8 mouse cellular contexts compared by ENCODE assay signal in the genomic region with DNA sequence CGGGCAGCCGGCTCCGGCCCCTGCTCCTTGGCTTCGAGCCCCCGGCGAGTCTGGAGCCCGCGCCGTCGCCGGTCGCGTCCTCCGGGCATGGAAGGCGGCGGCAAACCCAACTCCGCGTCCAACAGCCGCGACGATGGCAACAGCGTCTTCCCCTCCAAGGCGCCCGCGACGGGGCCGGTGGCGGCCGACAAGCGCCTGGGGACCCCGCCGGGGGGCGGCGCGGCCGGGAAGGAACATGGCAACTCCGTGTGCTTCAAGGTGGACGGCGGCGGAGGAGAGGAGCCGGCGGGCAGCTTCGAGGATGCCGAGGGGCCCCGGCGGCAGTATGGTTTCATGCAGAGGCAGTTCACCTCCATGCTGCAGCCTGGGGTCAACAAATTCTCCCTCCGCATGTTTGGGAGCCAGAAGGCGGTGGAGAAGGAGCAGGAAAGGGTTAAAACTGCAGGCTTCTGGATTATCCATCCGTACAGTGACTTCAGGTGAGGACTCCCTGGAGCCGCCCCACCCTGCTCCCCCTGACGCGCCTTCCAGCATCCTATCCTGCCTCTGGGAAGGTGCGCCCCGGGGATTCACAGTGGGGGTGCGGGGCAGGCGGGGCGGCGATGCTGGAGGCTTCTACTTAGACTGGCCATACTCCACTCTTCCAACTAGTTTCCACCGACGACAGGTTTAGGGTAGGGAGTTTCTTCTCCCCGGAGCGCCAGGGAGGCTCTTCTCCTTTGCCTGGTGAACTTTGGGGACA. TPM values are rescaled to one million over a fixed set of nuclear protein-coding genes. Genes with fewer than 3 reads are reported as not detected.
DNase-seq lines count a peak whose midpoint lies in the region; ATAC-seq and TF ChIP-seq lines count a peak whose summit lies in the region.

No protein-coding gene starts in this region.

- 2% methylated on average over 61 of the region's 62 CpGs for WGBS in kidney, adult 2 months
- WGBS in embryonic facial prominence, embryonic 13.5 days = under 1% methylated on average over 62 of the region's 62 CpGs
- WGBS in hindbrain, embryonic 16.5 days = under 1% methylated on average over 46 of the region's 62 CpGs
- under 1% methylated on average over 60 of the region's 62 CpGs for WGBS in midbrain, embryonic 13.5 days

- TF ChIP-seq CTCF in kidney, adult 2 months (conservative IDR thresholded peaks at IDR 0.05; ENCODE audit: insufficient read depth, insufficient read length, low read depth, low read length) = no peak

- peak overlapping the region; percentile 19; the same call in 1 of the 2 replicates for H3K4me3 ChIP-seq in kidney, adult 2 months (ENCODE audit: insufficient read depth, low read depth, low read length)
- peak overlapping the region; percentile 62 for H3K4me3 ChIP-seq in embryonic facial prominence, embryonic 13.5 days
- peak overlapping the region; percentile 87 for H3K4me3 ChIP-seq in hindbrain, embryonic 16.5 days (ENCODE audit: low read length)
- H3K4me3 ChIP-seq in midbrain, embryonic 13.5 days (replicated peaks) = peak overlapping the region; percentile 76

- H3K27ac ChIP-seq in kidney, adult 2 months (ENCODE audit: insufficient read depth, low read depth, low read length) = no peak overlapping the region
- H3K27ac ChIP-seq in embryonic facial prominence, embryonic 13.5 days = no peak overlapping the region
- peak overlapping the region; percentile 73 for H3K27ac ChIP-seq in hindbrain, embryonic 16.5 days (ENCODE audit: low read depth, low read length)
- 0 out of 2 replicates have a peak overlapping the region, but pooled peaks have one; percentile 30 for H3K27ac ChIP-seq in midbrain, embryonic 13.5 days

- DNase-seq in kidney, adult 2 months = no peak
- DNase-seq in kidney, adult 9 months = no peak
- DNase-seq in ZHBTc4 (ENCODE audit: low read depth, low spot score) = peak; percentile 49
- DNase-seq in thymus, postnatal 14 days = peak; percentile 18
- DNase-seq in urinary bladder, postnatal 25 days (ENCODE audit: low spot score) = no peak

- H3K4me1 ChIP-seq in kidney, adult 2 months (ENCODE audit: control insufficient read depth, insufficient read depth, low read length) = 0 out of 2 replicates have a peak, but pooled peaks cover 3% of the 10 kb centered on the region
- peaks cover 15% of the 10 kb centered on the region for H3K4me1 ChIP-seq in embryonic facial prominence, embryonic 13.5 days
- H3K4me1 ChIP-seq in hindbrain, embryonic 16.5 days (ENCODE audit: control insufficient read depth, insufficient read depth, low read depth, low read length) = peaks cover 9% of the 10 kb centered on the region
- peaks cover 15% of the 10 kb centered on the region for H3K4me1 ChIP-seq in midbrain, embryonic 13.5 days (replicated peaks)

- H3K9ac ChIP-seq in embryonic facial prominence, embryonic 13.5 days = peak overlapping the region; percentile 67
- H3K9ac ChIP-seq in hindbrain, embryonic 16.5 days (ENCODE audit: low read depth, low read length) = peak overlapping the region; percentile 85
- peak overlapping the region; percentile 73 for H3K9ac ChIP-seq in midbrain, embryonic 13.5 days (replicated peaks)

- ATAC-seq in embryonic facial prominence, embryonic 13.5 days (ENCODE audit: insufficient number of reproducible peaks, insufficient read depth, low FRiP score, low TSS enrichment, low read depth) = peak; percentile 54
- peak; percentile 81 for ATAC-seq in hindbrain, embryonic 16.5 days
- peak; percentile 89 for ATAC-seq in midbrain, embryonic 13.5 days

- peak overlapping the region; percentile 98 for H3K4me2 ChIP-seq in embryonic facial prominence, embryonic 13.5 days
- peak overlapping the region; percentile 79 for H3K4me2 ChIP-seq in hindbrain, embryonic 16.5 days (ENCODE audit: low read length)
- H3K4me2 ChIP-seq in midbrain, embryonic 13.5 days (replicated peaks) = peak overlapping the region; percentile 92

- H3K9me3 ChIP-seq in embryonic facial prominence, embryonic 13.5 days = no peaks in the 10 kb centered on the region
- H3K9me3 ChIP-seq in hindbrain, embryonic 16.5 days (ENCODE audit: control insufficient read depth, low read length) = no peaks in the 10 kb centered on the region
- no peaks in the 10 kb centered on the region for H3K9me3 ChIP-seq in midbrain, embryonic 13.5 days

- no peaks in the 10 kb centered on the region for H3K36me3 ChIP-seq in kidney, adult 2 months (ENCODE audit: control insufficient read depth, insufficient read depth, low read length)
- H3K36me3 ChIP-seq in embryonic facial prominence, embryonic 13.5 days = no peaks in the 10 kb centered on the region
- H3K36me3 ChIP-seq in hindbrain, embryonic 16.5 days (ENCODE audit: control insufficient read depth, insufficient read depth, low read length) = no peaks in the 10 kb centered on the region
- no peaks in the 10 kb centered on the region for H3K36me3 ChIP-seq in midbrain, embryonic 13.5 days

- no peak for TF ChIP-seq POLR2A in kidney, adult 2 months (IDR thresholded peaks at IDR 0.05; ENCODE audit: low read depth, low read length)

- H3K27me3 ChIP-seq in kidney, adult 2 months (replicated peaks; ENCODE audit: control insufficient read depth, insufficient read depth, low read length) = peaks cover 6% of the 10 kb centered on the region; the same call in 1 of the 2 replicates
- peaks cover 30% of the 10 kb centered on the region for H3K27me3 ChIP-seq in embryonic facial prominence, embryonic 13.5 days
- no peaks in the 10 kb centered on the region; the same call in 1 of the 2 replicates for H3K27me3 ChIP-seq in hindbrain, embryonic 16.5 days (replicated peaks; ENCODE audit: control insufficient read depth, insufficient read depth, low read length)
- peaks cover 21% of the 10 kb centered on the region for H3K27me3 ChIP-seq in midbrain, embryonic 13.5 days

RNA-seq across cellular contexts. Expression of gene Hcn1, which starts 0.7 kb away (rescaled TPM):
- polyA plus RNA-seq in kidney, adult 2 months (2012; rRNA removed) = under 0.01 TPM in 1 of 2 replicates, not detected in the other
- polyA plus RNA-seq in embryonic facial prominence, embryonic 13.5 days (2015; fragmentation: Nextera tagmentation; extraction: Ambion mirVana) = 0.24 and 0.30 TPM in 2 replicates
- polyA plus RNA-seq in hindbrain, embryonic 16.5 days (2015; fragmentation: Nextera tagmentation; extraction: Ambion mirVana) = 1.1 and 1.6 TPM in 2 replicates
- polyA plus RNA-seq in midbrain, embryonic 13.5 days (2015; fragmentation: Nextera tagmentation; extraction: Ambion mirVana) = 0.14 and 0.23 TPM in 2 replicates

Comparison
In these comparisons a context has a peak if more than half of its experiments do, and no peak if none do; other contexts are left out.
1. DNase-seq: peak in ZHBTc4 (single experiment) and thymus, postnatal 14 days (single experiment); none in kidney, adult 2 months (single experiment), kidney, adult 9 months (single experiment) and urinary bladder, postnatal 25 days (single experiment).
2. H3K27ac ChIP-seq: peak in hindbrain, embryonic 16.5 days (single experiment) and midbrain, embryonic 13.5 days (single experiment); none in kidney, adult 2 months (single experiment) and embryonic facial prominence, embryonic 13.5 days (single experiment).
3. H3K4me3 ChIP-seq: peak in every context shown above with its lines; median percentile 87 in hindbrain, embryonic 16.5 days; 76 in midbrain, embryonic 13.5 days; 62 in embryonic facial prominence, embryonic 13.5 days; 19 in kidney, adult 2 months.
4. Peak in every context shown above with its lines, with median percentiles within 50 percentile points of each other: ATAC-seq, H3K4me2 ChIP-seq and H3K9ac ChIP-seq.